Mouse (Mus musculus) spleen, adult 12 weeks (tissue): ENCODE data around the gene Tenm3.

Experiments
- DNase-seq: peaks from one replicate; pipeline ENCODE4 v3.0.0; 2022; ENCODE audit warnings: low spot score

Tenm3 gene

GRCm38 (mm10) chr8:48579732-48580131, 264.0 kb downstream of the Tenm3 start:
- DNase-seq = no peak

GRCm38 (mm10) chr8:48579144-48579543, 264.6 kb downstream of the Tenm3 start:
- DNase-seq = no peak

DNA sequence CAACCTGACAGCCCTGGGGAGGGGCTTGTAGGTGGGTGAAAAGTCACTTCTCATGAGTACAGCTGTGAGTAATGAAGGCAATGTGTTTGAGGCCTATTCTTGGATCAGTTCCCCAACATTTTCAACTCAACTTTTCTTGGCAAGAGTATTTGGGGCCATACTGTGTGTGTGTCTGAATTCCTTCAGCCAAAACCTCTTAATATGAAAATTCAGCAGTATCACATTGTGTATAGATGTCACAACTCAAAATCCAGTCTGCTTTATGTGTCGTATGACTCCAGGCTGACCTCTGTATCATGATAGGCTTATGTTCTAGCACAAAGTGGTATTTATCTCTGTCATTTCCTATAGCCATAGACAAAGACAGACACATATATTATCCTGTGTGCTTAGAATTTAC, 270.8 kb downstream of the Tenm3 start:
- DNase-seq = no peak

GRCm38 (mm10) chr8:48572345-48572744, 271.4 kb downstream of the Tenm3 start:
- DNase-seq = no peak

DNA sequence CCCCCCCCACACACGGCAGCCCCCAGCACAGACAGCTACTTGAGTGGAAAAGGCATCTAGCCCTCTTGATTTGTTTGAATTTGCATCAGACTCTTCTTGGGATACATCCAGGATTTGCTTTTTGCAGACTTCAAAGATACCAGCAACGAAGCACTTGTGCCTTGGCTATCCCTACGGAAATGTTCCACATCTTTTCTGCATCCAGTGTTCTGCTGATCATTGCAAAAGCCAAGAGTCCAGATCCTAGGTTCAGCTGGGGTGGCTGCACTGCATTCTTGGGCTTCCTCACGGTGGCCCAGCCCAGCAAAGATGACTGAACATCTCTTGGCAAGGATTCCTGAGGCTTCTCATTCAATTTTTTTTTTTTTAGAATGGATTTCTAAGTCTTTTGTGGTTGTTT, 275.1 kb downstream of the Tenm3 start:
- no peak for DNase-seq

GRCm38 (mm10) chr8:48567929-48568607, 275.7 kb downstream of the Tenm3 start:
- DNase-seq = no peak

DNA sequence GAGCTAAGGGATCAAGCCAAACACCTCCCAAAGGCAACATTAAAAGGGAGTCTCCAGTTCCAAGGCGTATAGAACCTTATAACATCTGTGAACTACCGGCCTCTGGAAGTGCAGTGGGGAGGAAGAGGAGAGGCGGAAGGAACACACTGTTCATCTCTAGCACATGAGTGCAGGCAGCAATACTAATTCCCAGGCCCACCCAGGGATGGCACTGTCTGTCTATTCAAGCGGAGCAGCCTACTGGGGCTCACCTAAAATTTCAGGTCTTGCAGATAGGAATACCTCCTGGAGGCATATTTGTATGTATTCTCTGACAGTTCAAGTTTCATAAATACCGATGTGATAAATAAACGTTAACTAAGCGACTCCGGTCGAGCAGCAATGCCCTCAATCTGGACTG, 283.5 kb downstream of the Tenm3 start:
- no peak for DNase-seq

DNA sequence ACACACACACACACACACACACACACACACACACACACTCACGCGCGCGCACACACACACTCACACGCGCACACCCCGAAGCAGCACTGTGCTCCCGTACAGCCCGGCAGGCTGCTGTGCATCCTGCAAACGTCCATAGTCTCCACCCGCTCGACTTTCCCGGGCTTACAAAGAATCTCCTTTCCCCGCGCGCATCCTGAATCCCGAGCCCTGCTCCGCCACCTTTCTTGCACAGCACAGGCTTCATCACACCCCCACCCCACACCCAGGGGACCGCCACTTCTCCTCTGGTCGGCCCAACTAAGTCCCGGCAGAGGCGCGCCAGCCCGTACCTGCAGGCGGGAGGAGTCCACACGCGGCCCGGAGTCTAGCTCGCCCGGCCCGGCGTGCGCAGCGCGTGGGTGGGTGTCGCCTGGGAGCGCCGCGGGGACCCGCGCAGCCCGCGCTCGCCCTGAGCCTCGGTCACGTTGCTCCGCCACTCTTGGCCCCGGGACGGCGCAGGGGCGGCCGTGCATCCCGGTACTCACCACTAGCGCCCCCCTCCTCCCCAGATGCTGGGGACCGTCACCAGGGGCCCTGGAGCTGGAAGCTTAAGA, 288.1 kb downstream of the Tenm3 start:
- no peak for DNase-seq

- DNase-seq = no peak
Measured at GRCm38 (mm10) chr8:48554762-48555545, 288.8 kb downstream of the Tenm3 start.

- no peak for DNase-seq
Measured at GRCm38 (mm10) chr8:48553791-48554288, 289.9 kb downstream of the Tenm3 start.

- DNase-seq = no peak
Measured at GRCm38 (mm10) chr8:48552306-48552705, 291.4 kb downstream of the Tenm3 start.

DNA sequence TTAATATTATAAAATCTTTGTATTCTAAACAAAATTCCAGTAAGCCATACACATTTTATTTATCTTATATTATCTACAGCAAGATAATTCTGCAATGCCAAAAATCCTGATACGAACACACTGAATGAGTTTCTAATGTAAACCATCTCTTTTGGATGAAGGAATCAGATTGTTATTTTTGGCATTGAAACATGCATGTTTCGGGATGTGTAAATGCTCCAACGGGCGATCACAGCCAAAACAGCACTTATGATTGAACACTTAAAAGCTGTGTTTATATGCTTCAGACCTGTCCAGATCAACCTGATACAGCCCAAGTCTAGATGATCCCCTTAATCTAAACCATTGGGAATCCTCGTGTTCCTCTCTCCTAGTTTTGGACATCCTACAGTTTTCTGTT, 292.4 kb downstream of the Tenm3 start:
- DNase-seq = no peak

- DNase-seq = no peak
Measured at GRCm38 (mm10) chr8:48548908-48549307, 294.8 kb downstream of the Tenm3 start.

DNA sequence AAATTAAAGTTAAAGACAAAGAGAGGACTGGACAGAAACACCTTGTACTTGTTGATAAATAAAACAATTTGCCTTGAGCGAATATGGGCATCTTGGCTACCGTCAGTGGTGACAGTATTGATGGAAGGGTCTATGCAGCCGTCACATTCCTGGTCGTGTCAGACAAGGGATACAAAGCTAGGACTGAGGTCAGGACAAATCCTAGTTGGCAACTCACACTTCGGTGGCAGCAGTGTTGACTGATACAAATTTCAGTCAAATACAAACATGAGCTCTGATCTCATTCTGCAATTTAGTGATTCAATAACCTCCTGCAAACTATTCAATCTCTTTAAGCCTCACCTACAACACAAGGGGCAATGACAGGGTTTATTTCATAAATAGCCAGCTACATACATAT, 298.1 kb downstream of the Tenm3 start:
- no peak for DNase-seq

GRCm38 (mm10) chr8:48544840-48545239, 298.9 kb downstream of the Tenm3 start:
- no peak for DNase-seq

DNA sequence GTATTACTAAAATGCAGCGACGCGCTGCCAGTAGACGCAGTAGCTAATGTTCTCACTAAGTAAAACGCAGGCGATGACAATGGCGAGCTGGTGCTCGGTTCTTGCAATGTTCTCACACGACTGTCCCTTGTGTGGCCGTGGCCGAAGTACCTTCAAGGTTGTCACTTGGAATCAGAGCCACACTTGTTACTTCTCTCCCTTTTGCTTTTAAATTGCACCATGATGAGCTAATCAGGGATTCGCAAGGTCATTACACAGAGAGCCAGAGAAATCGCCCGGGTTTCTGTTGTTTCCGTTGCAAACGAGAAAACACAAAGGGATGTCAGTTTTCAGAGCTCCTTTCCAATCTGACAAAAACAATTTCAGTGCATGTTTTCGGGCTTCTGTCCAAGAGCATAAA, 301.6 kb downstream of the Tenm3 start:
- no peak for DNase-seq

DNA sequence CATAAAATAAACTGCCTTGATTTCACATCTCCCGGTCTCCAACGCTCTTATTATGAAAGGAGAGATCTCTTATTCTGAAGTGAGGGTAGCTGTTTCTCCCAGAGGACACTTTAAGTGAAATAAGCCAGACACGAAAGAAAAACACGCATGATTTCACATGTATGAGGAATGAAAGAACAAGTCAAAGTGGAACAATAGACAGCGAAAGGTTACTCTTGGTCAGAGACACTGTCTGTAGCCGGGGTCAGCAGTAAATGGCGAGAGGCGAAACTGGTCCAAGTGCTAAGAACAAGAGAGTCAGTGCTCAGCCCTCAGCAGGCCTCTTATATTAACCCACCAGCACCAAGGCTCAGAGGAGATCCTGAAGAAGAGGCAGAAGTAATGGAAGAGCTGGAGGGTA, 302.9 kb downstream of the Tenm3 start:
- no peak for DNase-seq

DNA sequence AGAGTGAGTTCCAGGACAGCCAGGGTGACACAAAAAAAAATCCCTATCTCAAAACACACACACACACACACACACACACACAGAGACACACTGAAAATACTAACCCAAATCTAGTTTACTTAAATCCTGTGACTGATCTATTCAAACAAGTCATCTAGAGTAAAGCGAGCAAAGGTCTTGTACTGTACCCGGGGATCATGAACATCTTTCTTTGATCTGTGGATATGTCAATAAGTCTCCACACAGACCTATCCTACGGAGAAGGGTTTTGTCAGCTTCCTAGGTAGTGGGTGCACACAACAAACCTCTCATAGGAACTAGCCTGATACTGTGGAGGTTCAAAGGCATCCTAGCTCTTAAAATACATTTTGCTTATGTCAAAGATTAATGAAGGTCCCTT, 307.9 kb downstream of the Tenm3 start:
- no peak for DNase-seq

- DNase-seq = no peak
Measured at GRCm38 (mm10) chr8:48531795-48532194, 312.0 kb downstream of the Tenm3 start.

DNA sequence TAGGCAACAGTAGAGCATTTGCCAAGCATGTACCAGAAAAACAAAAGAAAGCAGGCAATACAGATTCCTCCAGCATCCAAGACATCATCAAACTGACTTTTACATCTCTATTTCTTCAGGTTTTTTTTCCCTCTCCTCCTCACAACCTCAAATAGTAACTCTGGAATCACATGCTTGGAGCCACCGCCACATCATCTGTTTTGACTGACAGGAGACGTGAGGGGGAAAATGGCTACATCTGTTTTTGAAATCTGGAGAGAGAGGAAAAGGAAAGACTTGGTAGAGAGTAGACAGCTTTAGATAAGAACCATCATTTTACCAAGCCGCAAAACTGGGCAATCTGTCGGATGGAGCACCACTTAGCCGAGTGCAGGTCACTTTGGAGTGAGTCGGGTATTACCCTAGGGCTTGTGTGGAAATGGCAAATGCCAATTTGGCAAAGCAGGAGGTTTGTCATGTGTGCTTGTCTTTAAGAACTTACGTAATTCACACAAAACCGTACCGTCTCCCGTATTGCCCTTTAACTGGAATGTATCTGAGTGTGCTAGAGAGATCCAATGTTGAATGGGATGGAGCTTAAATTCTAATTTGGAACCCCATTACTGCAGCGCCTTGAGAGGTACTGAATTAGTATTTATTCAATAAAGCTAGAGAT, 312.7 kb downstream of the Tenm3 start:
- no peak for DNase-seq

- no peak for DNase-seq
Measured at GRCm38 (mm10) chr8:48527418-48527817, 316.3 kb downstream of the Tenm3 start.

DNA sequence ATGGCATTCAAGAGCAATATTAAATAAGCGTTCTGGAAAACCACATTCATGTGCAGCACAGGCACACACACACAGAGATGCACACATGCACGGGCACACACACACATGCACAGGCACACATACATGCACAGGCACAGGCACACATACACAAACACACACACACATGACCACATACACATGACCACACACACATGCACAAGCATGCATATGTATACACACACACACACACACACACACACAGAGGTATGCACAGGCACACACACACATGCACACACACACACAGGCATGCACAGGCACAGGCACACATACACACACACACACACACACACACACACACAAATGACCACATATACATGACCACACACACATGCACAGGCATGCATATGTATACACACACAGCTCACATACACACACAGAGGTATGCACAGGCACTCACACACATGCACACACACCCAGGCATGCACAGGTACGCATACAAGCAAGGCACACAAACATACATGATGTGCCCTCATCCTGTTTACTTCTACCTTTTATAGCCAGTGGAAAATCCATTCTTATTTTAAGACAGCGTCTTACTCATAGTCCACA, 321.1 kb downstream of the Tenm3 start:
- no peak for DNase-seq
